24 mouse cellular contexts compared by ENCODE assay signal in the genomic region with DNA sequence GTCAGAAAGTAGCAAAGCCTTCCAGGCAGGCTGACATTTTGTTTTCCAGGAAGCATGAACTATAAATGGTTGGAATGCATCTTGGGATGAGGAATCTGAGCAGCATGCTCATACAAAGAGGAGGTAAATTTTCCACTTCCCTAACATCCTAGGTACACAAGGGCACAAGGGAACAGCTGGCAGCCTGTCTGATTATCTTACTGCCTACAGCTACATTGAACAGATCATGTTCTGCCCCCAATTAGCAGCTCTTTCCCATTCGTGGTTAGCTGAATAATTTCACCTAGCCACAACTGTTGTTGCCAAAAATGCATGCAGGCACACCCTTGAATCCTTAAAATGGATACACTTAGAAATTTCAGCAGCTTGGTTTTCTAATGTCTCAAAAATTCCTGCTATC.
DNase-seq lines count a peak whose midpoint lies in the region; ATAC-seq and TF ChIP-seq lines count a peak whose summit lies in the region.
"Had no signal": no experiment of that assay in that cellular context is flagged by ENCODE, and none has a peak within 500 bp of the region (broad histone marks: within the 10 kb centered on the region; RNA-seq: fewer than 3 reads in every experiment).

No protein-coding gene starts in this region.

- peak; percentile 59; the same call in 1 of the 2 replicates for ATAC-seq in forebrain, embryonic 13.5 days
- no peak for ATAC-seq in forebrain, embryonic 15.5 days (replicated peaks)
- ATAC-seq: CD4-positive, CD25-positive, alpha-beta regulatory T cell, adult 4 months; intestine, embryonic 16.5 days had no signal

- peak; percentile 28 for DNase-seq in 3134 (ENCODE audit: extremely low read depth, insufficient read length, low spot score)
- peak; percentile 79 for DNase-seq in Muller cell, postnatal 12 days (ENCODE audit: inconsistent ontology term)
- DNase-seq in brain, embryonic 14.5 days (ENCODE audit: low read depth), result peak; percentile 65
- no peak for DNase-seq in layer of hippocampus, postnatal 10 days (ENCODE audit: low spot score in 2 of 2)
- no peak for DNase-seq in urinary bladder, postnatal 14 days (ENCODE audit: low spot score)
- DNase-seq in right cerebral cortex, postnatal 10 days (ENCODE audit: low spot score in 2 of 2), result no peak
- DNase-seq: adrenal gland, postnatal 10 days; cerebellum, adult 8-10 months; cerebellum, postnatal 14 days; embryo, embryonic 11 days; gastrocnemius, postnatal 36 days; heart, adult 11 months; heart, postnatal 36 days; kidney, adult 8-10 months had no signal

- TF ChIP-seq CTCF in brain, embryonic 14.5 days (IDR thresholded peaks at IDR 0.05; ENCODE audit: borderline replicate concordance, extremely low read depth, insufficient read depth, insufficient read length), result no peak

- no peak for TF ChIP-seq POLR2A in brain, embryonic 14.5 days (IDR thresholded peaks at IDR 0.05; ENCODE audit: borderline replicate concordance, extremely low read depth, insufficient read depth, insufficient read length, poor library complexity, severe bottlenecking)

- H3K36me3 ChIP-seq in forebrain, embryonic 13.5 days (ENCODE audit: poor library complexity, severe bottlenecking), result no peaks in the 10 kb centered on the region
- no peaks in the 10 kb centered on the region for H3K36me3 ChIP-seq in forebrain, embryonic 15.5 days
- H3K36me3 ChIP-seq: embryonic facial prominence, embryonic 13.5 days; forebrain, embryonic 10.5 days; G1E; heart, embryonic 13.5 days; hindbrain, embryonic 15.5 days had no signal

- H3K4me3 ChIP-seq in forebrain, embryonic 13.5 days, result no peak overlapping the region
- H3K4me3 ChIP-seq in forebrain, embryonic 15.5 days, result no peak overlapping the region
- H3K4me3 ChIP-seq: embryonic facial prominence, embryonic 13.5 days; erythroblast, embryonic 14.5 days; forebrain, embryonic 10.5 days; heart, embryonic 13.5 days; hindbrain, embryonic 15.5 days had no signal

- WGBS in forebrain, embryonic 13.5 days, result 3% methylated on average over 1 of the region's 1 CpGs
- 2% methylated on average over 1 of the region's 1 CpGs for WGBS in forebrain, embryonic 15.5 days

- H3K9ac ChIP-seq in forebrain, embryonic 13.5 days, result no peak overlapping the region
- no peak overlapping the region for H3K9ac ChIP-seq in forebrain, embryonic 15.5 days (replicated peaks)
- H3K9ac ChIP-seq: embryonic facial prominence, embryonic 13.5 days; heart, embryonic 13.5 days; hindbrain, embryonic 15.5 days had no signal

- H3K27me3 ChIP-seq in forebrain, embryonic 13.5 days, result no peaks in the 10 kb centered on the region
- no peaks in the 10 kb centered on the region for H3K27me3 ChIP-seq in forebrain, embryonic 15.5 days
- H3K27me3 ChIP-seq: embryonic facial prominence, embryonic 13.5 days; heart, embryonic 13.5 days; hindbrain, embryonic 15.5 days had no signal

- no peak overlapping the region for H3K4me2 ChIP-seq in forebrain, embryonic 13.5 days
- no peak overlapping the region for H3K4me2 ChIP-seq in forebrain, embryonic 15.5 days (replicated peaks)
- H3K4me2 ChIP-seq: embryonic facial prominence, embryonic 13.5 days; heart, embryonic 13.5 days; hindbrain, embryonic 15.5 days had no signal

- no peaks in the 10 kb centered on the region for H3K9me3 ChIP-seq in forebrain, embryonic 13.5 days (replicated peaks)
- H3K9me3 ChIP-seq in forebrain, embryonic 15.5 days, result no peaks in the 10 kb centered on the region
- H3K9me3 ChIP-seq: embryonic facial prominence, embryonic 13.5 days; forebrain, embryonic 10.5 days; G1E; hindbrain, embryonic 15.5 days had no signal

- no peak overlapping the region for H3K27ac ChIP-seq in forebrain, embryonic 13.5 days
- H3K27ac ChIP-seq in forebrain, embryonic 15.5 days (replicated peaks), result no peak overlapping the region
- H3K27ac ChIP-seq: embryonic facial prominence, embryonic 13.5 days; forebrain, embryonic 10.5 days; heart, embryonic 13.5 days; hindbrain, embryonic 15.5 days had no signal

- H3K4me1 ChIP-seq in forebrain, embryonic 13.5 days, result peaks cover 3% of the 10 kb centered on the region; the same call in 1 of the 2 replicates
- 0 out of 2 replicates have a peak, but pooled peaks cover 2% of the 10 kb centered on the region for H3K4me1 ChIP-seq in forebrain, embryonic 15.5 days
- H3K4me1 ChIP-seq: hindbrain, embryonic 15.5 days had no signal

Comparison
In these comparisons a context has a peak if more than half of its experiments do, and no peak if none do; other contexts are left out.
1. DNase-seq: peak in 3134 (single experiment), Muller cell, postnatal 12 days (single experiment) and brain, embryonic 14.5 days (single experiment); none in layer of hippocampus, postnatal 10 days (0 of 2), urinary bladder, postnatal 14 days (single experiment) and right cerebral cortex, postnatal 10 days (0 of 2).